Mouse (Mus musculus) E14TG2a.4 (cell line): ENCODE data around the gene Csf2rb.

ENCODE experiments used
- CTCF ChIP-seq: conservative IDR thresholded peaks from 2 replicates; pipeline ENCODE4 v1.5.1; 2014; ENCODE audit warnings: low read length
- NANOG ChIP-seq: IDR thresholded peaks from 2 replicates; pipeline ENCODE4 v1.6.1; 2014; ENCODE audit warnings: borderline replicate concordance, low read length, mixed read lengths
- POU5F1 ChIP-seq: IDR thresholded peaks from 2 replicates; pipeline ENCODE4 v1.6.1; 2014; ENCODE audit warnings: low read length, borderline replicate concordance

DNA sequence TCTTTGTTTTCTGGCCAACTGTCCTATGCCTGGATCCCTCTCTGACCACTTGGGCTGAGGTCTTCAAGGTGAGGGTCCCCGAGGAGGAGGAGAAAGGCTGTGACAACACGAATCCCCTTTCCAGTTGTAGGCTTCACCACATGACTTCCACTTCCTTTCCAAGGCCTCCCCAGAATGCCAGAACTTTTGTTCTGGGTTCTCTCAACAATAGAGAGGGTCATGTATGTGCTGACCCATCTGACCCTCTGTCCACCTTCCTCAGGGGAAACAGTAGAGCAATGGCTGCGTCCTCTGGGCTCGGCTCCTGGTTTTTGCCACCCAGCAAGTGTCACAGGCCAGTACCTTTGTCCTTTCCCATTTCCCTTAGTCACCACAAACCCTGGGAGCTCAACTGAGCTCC is 14.6 kb upstream of the Csf2rb start:
- TF ChIP-seq CTCF, result no peak
- TF ChIP-seq POU5F1, result no peak
- no peak for TF ChIP-seq NANOG
